Mouse (Mus musculus): ENCODE measurements around the gene Pacrg. TPM values are rescaled to one million over a fixed set of nuclear protein-coding genes. Genes with fewer than 3 reads are reported as not detected.

Gene Pacrg
- total and polyA plus RNA-seq, 2 experiments from 2014 or later, result 9.5 to 26.1 TPM

DNA sequence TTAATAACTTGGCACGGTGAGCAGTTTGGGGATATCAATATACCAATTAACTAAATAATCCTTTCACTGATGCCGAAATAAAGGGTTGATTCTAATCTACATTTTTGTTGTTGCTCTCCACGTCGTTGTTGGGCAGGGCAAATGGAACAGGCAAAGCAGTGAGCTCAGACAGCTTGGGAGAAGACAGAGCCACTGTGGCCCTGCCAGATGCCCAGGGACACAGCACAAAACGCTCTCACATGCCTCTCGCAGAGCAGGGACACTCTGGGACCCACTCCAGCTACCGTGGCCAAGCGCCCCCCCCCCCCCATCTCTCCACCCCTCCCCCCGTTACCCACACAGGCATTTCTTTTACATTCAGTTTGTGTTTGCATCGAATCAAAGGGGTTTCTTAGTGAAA is 332.6 kb downstream of the Pacrg start:
- H3K4me3 ChIP-seq (ENCODE audit: low read length), result no peak overlapping the region
- H3K4me2 ChIP-seq (ENCODE audit: low read depth, low read length), result 0 out of 2 replicates have a peak overlapping the region, but pooled peaks have one; percentile 2
- 0 out of 2 replicates have a peak, but pooled peaks cover 5% of the 10 kb centered on the region for H3K4me1 ChIP-seq (ENCODE audit: insufficient read depth, low read length)
- 23% methylated on average over 10 of the region's 10 CpGs for WGBS
- H3K9ac ChIP-seq (replicated peaks; ENCODE audit: low read length), result no peak overlapping the region
- peak; percentile 85 for DNase-seq (ENCODE audit: low spot score)
- peak; percentile 97 for ATAC-seq
- no peaks in the 10 kb centered on the region for H3K36me3 ChIP-seq (ENCODE audit: insufficient read depth, low read length)
- H3K9me3 ChIP-seq (ENCODE audit: low read length), result no peaks in the 10 kb centered on the region
- TF ChIP-seq CTCF (IDR thresholded peaks at IDR 0.05; ENCODE audit: low read depth), result no peak
- H3K27ac ChIP-seq, result peak overlapping the region; percentile 77
- no peaks in the 10 kb centered on the region for H3K27me3 ChIP-seq (ENCODE audit: insufficient read depth, low read length)

DNA sequence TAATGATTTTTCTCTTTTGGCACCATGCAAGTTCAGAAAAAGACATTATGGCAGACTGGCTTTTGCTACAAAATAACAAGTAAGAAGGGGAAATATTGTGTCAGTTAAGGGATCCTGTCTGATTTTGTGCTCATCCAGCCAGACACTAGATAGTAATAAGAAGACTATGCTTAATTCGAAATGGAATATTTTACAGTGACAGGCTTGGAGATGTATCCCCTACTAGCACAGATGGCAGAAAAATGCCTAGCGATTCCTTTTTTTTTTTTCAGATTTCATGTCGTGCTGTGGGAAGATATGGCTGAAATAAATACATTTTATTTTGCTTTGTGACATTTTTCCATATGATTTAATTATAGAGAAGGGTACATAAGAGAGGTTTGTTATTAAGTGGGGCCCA is 333.2 kb downstream of the Pacrg start:
- no peaks in the 10 kb centered on the region for H3K27me3 ChIP-seq (ENCODE audit: insufficient read depth, low read length)
- H3K9ac ChIP-seq (replicated peaks; ENCODE audit: low read length), result no peak overlapping the region
- 0 out of 2 replicates have a peak overlapping the region, but pooled peaks have one; percentile 2 for H3K4me2 ChIP-seq (ENCODE audit: low read depth, low read length)
- H3K36me3 ChIP-seq (ENCODE audit: insufficient read depth, low read length), result no peaks in the 10 kb centered on the region
- no peak for TF ChIP-seq CTCF (IDR thresholded peaks at IDR 0.05; ENCODE audit: low read depth)
- ATAC-seq, result no peak
- no peak for DNase-seq (ENCODE audit: low spot score)
- 0 out of 2 replicates have a peak, but pooled peaks cover 5% of the 10 kb centered on the region for H3K4me1 ChIP-seq (ENCODE audit: insufficient read depth, low read length)
- no peaks in the 10 kb centered on the region for H3K9me3 ChIP-seq (ENCODE audit: low read length)
- peak overlapping the region; percentile 77; the same call in 1 of the 2 replicates for H3K27ac ChIP-seq
- no peak overlapping the region for H3K4me3 ChIP-seq (ENCODE audit: low read length)
- 29% methylated on average over 3 of the region's 3 CpGs for WGBS

DNA sequence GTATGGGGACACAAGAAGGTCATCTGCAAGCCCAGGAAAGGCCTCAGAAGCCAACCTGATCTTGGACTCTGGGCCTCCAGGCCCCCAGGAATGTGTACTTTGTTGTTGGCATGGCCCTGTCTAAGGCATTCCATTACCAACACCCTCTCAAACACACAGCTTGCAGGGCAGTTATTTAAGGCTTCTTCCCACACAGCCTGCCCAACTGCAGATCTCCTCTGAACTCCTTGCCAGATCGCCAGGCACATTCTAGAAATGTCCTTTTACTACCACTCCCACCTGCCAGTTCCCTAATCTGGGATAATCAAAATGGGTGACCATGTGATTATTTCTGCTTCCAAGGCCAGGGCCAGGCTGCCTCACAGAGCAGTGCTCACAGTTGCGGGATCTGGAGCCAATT is 338.7 kb downstream of the Pacrg start:
- Histone ChIP-seq H3K27ac (peak overlapping the region; percentile 2; the same call in 1 of the 2 replicates), H3K27me3 (ENCODE audit: insufficient read depth, low read length) (no peaks in the 10 kb centered on the region), H3K4me3 (ENCODE audit: low read length) (no peak overlapping the region), H3K4me1 (ENCODE audit: insufficient read depth, low read length) (peaks cover 17% of the 10 kb centered on the region; the same call in 1 of the 2 replicates), H3K9me3 (ENCODE audit: low read length) (no peaks in the 10 kb centered on the region), H3K4me2 (ENCODE audit: low read depth, low read length) (no peak overlapping the region), H3K36me3 (ENCODE audit: insufficient read depth, low read length) (no peaks in the 10 kb centered on the region), H3K9ac (replicated peaks; ENCODE audit: low read length) (no peak overlapping the region)
- DNase-seq (ENCODE audit: low spot score) (no peak), ATAC-seq (no peak)
- WGBS, result 58% methylated on average over 2 of the region's 2 CpGs
- no peak for TF ChIP-seq CTCF (IDR thresholded peaks at IDR 0.05; ENCODE audit: low read depth)

DNA sequence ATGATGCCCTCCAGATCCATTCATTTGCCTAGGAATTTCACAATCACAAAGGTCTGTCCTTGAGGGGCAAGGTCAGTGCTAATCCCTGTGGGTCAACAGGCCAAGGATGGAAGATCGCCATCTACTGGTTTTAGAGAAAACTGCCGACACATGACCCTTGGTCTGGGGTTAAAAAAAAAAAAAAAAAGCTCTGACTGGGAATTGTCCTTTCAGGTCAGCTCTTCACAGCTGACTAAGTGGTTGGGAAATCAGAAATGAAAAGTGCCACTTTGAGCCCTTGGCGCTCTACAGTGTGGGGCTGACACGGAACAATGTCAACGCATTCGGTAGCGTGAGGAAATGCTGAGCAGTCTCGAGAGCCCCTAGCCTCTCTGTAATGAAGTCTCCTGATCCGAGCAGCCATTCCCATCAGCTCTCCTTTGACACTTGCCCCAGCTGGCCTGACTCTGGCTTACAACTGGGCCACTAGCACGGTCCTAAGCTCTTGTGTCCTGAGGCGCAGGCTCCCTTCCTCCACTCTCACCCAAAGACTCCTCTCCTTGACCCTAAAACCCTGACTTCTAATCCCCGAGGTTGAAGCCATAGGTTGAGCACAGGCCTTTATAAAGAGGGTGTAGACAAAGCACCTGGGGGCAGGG is 339.2 kb downstream of the Pacrg start:
- WGBS, result 43% methylated on average over 12 of the region's 12 CpGs

DNA sequence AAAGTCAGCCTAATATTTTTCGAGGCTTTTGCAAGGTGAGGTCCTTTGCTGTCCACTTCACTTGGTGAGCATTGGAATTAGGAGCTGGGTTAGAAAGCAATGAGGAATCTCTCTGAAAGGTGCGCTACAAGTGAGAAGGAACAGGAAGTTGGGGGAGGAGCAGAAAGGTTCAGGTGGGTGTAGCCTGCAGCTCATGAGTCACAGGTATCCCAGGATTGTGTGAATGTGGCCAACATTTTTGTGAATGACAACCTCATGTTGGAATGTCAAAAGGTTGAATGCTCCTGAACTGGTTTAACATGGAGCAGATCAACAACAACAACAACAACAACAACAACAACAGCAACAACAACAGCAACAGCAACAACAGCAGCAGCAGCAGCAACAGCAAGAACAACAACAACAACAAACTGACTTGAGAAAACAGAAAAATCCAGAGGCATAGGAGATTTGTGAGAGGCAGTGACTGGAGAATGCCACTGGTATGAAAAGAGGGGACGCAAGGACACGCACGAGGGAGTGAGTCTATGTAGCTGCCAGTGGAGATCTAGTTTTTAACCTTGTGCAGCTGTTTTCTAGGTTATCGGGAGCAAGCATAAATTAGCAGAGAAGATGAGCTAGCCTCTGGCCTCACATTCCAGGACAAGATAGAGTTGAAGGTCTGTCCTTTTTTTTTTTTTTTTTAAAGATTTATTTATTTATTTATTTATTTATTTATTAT is 341.0 kb downstream of the Pacrg start:
- no peaks in the 10 kb centered on the region for H3K9me3 ChIP-seq (ENCODE audit: low read length)
- H3K4me1 ChIP-seq (ENCODE audit: insufficient read depth, low read length), result peaks cover 17% of the 10 kb centered on the region; the same call in 1 of the 2 replicates
- no peaks in the 10 kb centered on the region for H3K36me3 ChIP-seq (ENCODE audit: insufficient read depth, low read length)
- ATAC-seq, result no peak
- no peak for TF ChIP-seq CTCF (IDR thresholded peaks at IDR 0.05; ENCODE audit: low read depth)
- H3K27ac ChIP-seq, result no peak overlapping the region
- H3K4me3 ChIP-seq (ENCODE audit: low read length), result no peak overlapping the region
- no peak overlapping the region for H3K9ac ChIP-seq (replicated peaks; ENCODE audit: low read length)
- DNase-seq (ENCODE audit: low spot score), result no peak
- H3K27me3 ChIP-seq (ENCODE audit: insufficient read depth, low read length), result no peaks in the 10 kb centered on the region
- H3K4me2 ChIP-seq (ENCODE audit: low read depth, low read length), result no peak overlapping the region
- WGBS, result 94% methylated on average over 6 of the region's 6 CpGs

More for the DNA sequence above, 339.2 kb downstream of the Pacrg start:
- DNase-seq (ENCODE audit: low spot score) (no peak), ATAC-seq (no peak; the same call in 1 of the 2 replicates)
- Histone ChIP-seq H3K9me3 (ENCODE audit: low read length) (no peaks in the 10 kb centered on the region), H3K4me1 (ENCODE audit: insufficient read depth, low read length) (peaks cover 17% of the 10 kb centered on the region; the same call in 1 of the 2 replicates), H3K27me3 (ENCODE audit: insufficient read depth, low read length) (no peaks in the 10 kb centered on the region), H3K9ac (replicated peaks; ENCODE audit: low read length) (no peak overlapping the region), H3K27ac (no peak overlapping the region), H3K4me2 (ENCODE audit: low read depth, low read length) (no peak overlapping the region), H3K4me3 (ENCODE audit: low read length) (no peak overlapping the region), H3K36me3 (ENCODE audit: insufficient read depth, low read length) (no peaks in the 10 kb centered on the region)
- TF ChIP-seq CTCF (IDR thresholded peaks at IDR 0.05; ENCODE audit: low read depth), result peak; percentile 49

DNA sequence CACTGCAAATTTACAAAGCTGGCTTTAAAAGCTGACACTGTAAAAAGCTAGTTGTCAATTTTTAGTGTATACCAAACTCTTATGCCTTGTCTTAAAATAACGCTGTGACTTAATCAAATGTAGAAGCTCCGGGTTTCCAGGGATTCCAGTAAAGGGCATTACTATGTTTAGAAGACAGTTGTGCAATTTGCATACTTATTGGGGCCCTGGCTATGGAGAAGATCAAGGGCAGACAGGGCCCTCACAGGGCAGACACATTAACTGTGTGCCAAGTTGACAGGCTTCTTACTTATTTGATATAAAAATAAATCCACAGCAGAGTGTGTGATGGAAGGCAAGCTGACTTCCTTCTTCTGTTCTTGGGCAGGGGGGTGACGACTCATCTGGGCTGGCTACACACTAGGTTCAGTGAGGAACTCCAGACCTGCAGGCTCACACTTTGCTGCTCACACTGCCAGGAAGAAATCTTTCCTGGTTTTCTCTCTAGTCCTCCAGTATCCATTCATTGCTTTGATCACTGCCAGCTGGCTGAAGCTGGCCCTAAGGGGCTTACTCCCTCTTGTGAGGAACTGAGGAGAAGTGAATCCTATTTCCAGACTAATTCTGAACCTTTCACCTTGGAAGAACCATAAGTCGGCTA is 342.2 kb downstream of the Pacrg start:
- H3K27me3 ChIP-seq (ENCODE audit: insufficient read depth, low read length), result no peaks in the 10 kb centered on the region
- no peaks in the 10 kb centered on the region for H3K36me3 ChIP-seq (ENCODE audit: insufficient read depth, low read length)
- no peak for ATAC-seq
- DNase-seq (ENCODE audit: low spot score), result peak; percentile 53
- no peak for TF ChIP-seq CTCF (IDR thresholded peaks at IDR 0.05; ENCODE audit: low read depth)
- no peak overlapping the region for H3K9ac ChIP-seq (replicated peaks; ENCODE audit: low read length)
- no peak overlapping the region for H3K4me2 ChIP-seq (ENCODE audit: low read depth, low read length)
- 34% methylated on average over 4 of the region's 4 CpGs for WGBS
- no peaks in the 10 kb centered on the region for H3K9me3 ChIP-seq (ENCODE audit: low read length)
- H3K27ac ChIP-seq, result peak overlapping the region; percentile 54; the same call in 1 of the 2 replicates
- peaks cover 17% of the 10 kb centered on the region; the same call in 1 of the 2 replicates for H3K4me1 ChIP-seq (ENCODE audit: insufficient read depth, low read length)
- no peak overlapping the region for H3K4me3 ChIP-seq (ENCODE audit: low read length)

Measured in hindbrain, postnatal 0 days (tissue).